Mouse (Mus musculus): ENCODE measurements at regions not wholly inside any gene's neighbourhood (a gene's known extent, or its start where the extent isn't known, plus 50 kb on each side); places are given as distances from the start of the nearest gene placed in this dataset.

- Histone ChIP-seq H3K4me3 (replicated peaks in 1 of 3; ENCODE audit: low read depth in 2 of 3, low read length in 2 of 3, poor library complexity in 1 of 3) (no peak overlapping the region), H3K9me3 (replicated peaks; ENCODE audit: low read length) (no peaks in the 10 kb centered on the region), H3K36me3 (replicated peaks in 1 of 2; ENCODE audit: control insufficient read depth in 1 of 2, insufficient read depth in 1 of 2, low read length in 1 of 2) (no peaks in the 10 kb centered on the region), H3K79me2 (replicated peaks; ENCODE audit: control insufficient read depth, extremely low read depth, insufficient read depth, poor library complexity, severe bottlenecking) (no peaks in the 10 kb centered on the region), H3K27me3 (replicated peaks) (no peaks in the 10 kb centered on the region), H3K4me1 (ENCODE audit: control insufficient read depth in 1 of 2, insufficient read depth in 2 of 2) (no peaks in the 10 kb centered on the region), H3K27ac (ENCODE audit: insufficient read depth, low read depth) (no peak overlapping the region), H3K9ac (ENCODE audit: insufficient read depth, low read depth) (no peak overlapping the region), H3K4me2 (ENCODE audit: insufficient read depth, low read depth, poor library complexity, severe bottlenecking) (no peak overlapping the region)
- TF ChIP-seq ZC3H11A (IDR thresholded peaks at IDR 0.05; ENCODE audit: low read depth, low read length) (no peak), CHD1 (IDR thresholded peaks at IDR 0.05; ENCODE audit: low read depth, low read length) (no peak), POLR2AphosphoS2 (IDR thresholded peaks at IDR 0.05; ENCODE audit: low read depth, low read length) (no peak), ZMIZ1 (IDR thresholded peaks at IDR 0.05; ENCODE audit: low read depth, low read length) (no peak), E2F4 (IDR thresholded peaks at IDR 0.05; ENCODE audit: insufficient replicate concordance, low read depth, low read length) (no peak), ZKSCAN1 (IDR thresholded peaks at IDR 0.05; ENCODE audit: borderline replicate concordance, low read depth, low read length) (no peak), UBTF (IDR thresholded peaks at IDR 0.05; ENCODE audit: low read depth, low read length) (no peak), TCF12 (IDR thresholded peaks at IDR 0.05; ENCODE audit: low read depth, low read length) (no peak), GABPA (IDR thresholded peaks at IDR 0.05; ENCODE audit: insufficient replicate concordance, low read depth, low read length) (no peak), RCOR1 (conservative IDR thresholded peaks at IDR 0.05; ENCODE audit: low read depth, low read length) (no peak), HCFC1 (IDR thresholded peaks at IDR 0.05; ENCODE audit: low read depth, low read length) (no peak), ELF1 (IDR thresholded peaks at IDR 0.05; ENCODE audit: low read depth, low read length) (no peak), MAX (IDR thresholded peaks at IDR 0.05; ENCODE audit: low read length) (no peak), BHLHE40 (IDR thresholded peaks at IDR 0.05; ENCODE audit: low read depth, low read length) (no peak), USF1 (IDR thresholded peaks at IDR 0.05; ENCODE audit: low read depth, low read length) (no peak), ZNF384 (IDR thresholded peaks at IDR 0.05; ENCODE audit: low read depth, low read length) (no peak), NRF1 (IDR thresholded peaks at IDR 0.05; ENCODE audit: low read depth, low read length) (no peak), TBP (conservative IDR thresholded peaks at IDR 0.05; ENCODE audit: low read depth, low read length) (no peak)
- dilution Hi-C loops (cut with MboI; ENCODE audit: extremely low pct_ligation_motif_present, extremely low pct_unique_long_range_greater_than_20kb, low sequenced_read_pairs) (no loop called here), in situ Hi-C loops (cut with MboI; ENCODE audit: low pct_ligation_motif_present, low pct_unique_long_range_greater_than_20kb, low sequenced_read_pairs) (no loop called here)
- no peak for DNase-seq (ENCODE audit: extremely low read depth)
Measured at GRCm38 (mm10) chr17:9864254-9864653, 194.7 kb upstream of the Pabpc6 start.

- H3K9ac ChIP-seq (ENCODE audit: insufficient read depth, low read depth) = no peak overlapping the region
- in situ Hi-C loops (cut with MboI; ENCODE audit: low pct_ligation_motif_present, low pct_unique_long_range_greater_than_20kb, low sequenced_read_pairs) = no loop called here
- no peaks in the 10 kb centered on the region for H3K27me3 ChIP-seq (replicated peaks)
- no peak overlapping the region for H3K27ac ChIP-seq (ENCODE audit: insufficient read depth, low read depth)
- H3K4me2 ChIP-seq (ENCODE audit: insufficient read depth, low read depth, poor library complexity, severe bottlenecking) = no peak overlapping the region
- no peaks in the 10 kb centered on the region for H3K9me3 ChIP-seq (replicated peaks; ENCODE audit: low read length)
- no peak overlapping the region for H3K4me3 ChIP-seq (replicated peaks in 1 of 3; ENCODE audit: low read depth in 2 of 3, low read length in 2 of 3, poor library complexity in 1 of 3)
- dilution Hi-C loops (cut with MboI; ENCODE audit: extremely low pct_ligation_motif_present, extremely low pct_unique_long_range_greater_than_20kb, low sequenced_read_pairs) = no loop called here
- no peaks in the 10 kb centered on the region for H3K36me3 ChIP-seq (replicated peaks in 1 of 2; ENCODE audit: control insufficient read depth in 1 of 2, insufficient read depth in 1 of 2, low read length in 1 of 2)
- DNase-seq (ENCODE audit: extremely low read depth) = no peak
- no peaks in the 10 kb centered on the region for H3K4me1 ChIP-seq (ENCODE audit: control insufficient read depth in 1 of 2, insufficient read depth in 2 of 2)
- no peaks in the 10 kb centered on the region for H3K79me2 ChIP-seq (replicated peaks; ENCODE audit: control insufficient read depth, extremely low read depth, insufficient read depth, poor library complexity, severe bottlenecking)
- no peak for TF ChIP-seq SIN3A (IDR thresholded peaks at IDR 0.05; ENCODE audit: low read length)
- TF ChIP-seq ZKSCAN1 (IDR thresholded peaks at IDR 0.05; ENCODE audit: borderline replicate concordance, low read depth, low read length) = no peak
- TF ChIP-seq E2F4 (IDR thresholded peaks at IDR 0.05; ENCODE audit: insufficient replicate concordance, low read depth, low read length) = no peak
- no peak for TF ChIP-seq NELFE (IDR thresholded peaks at IDR 0.05; ENCODE audit: low read depth, low read length)
- no peak for TF ChIP-seq MXI1 (IDR thresholded peaks at IDR 0.05; ENCODE audit: low read depth, low read length)
- TF ChIP-seq SMC3 (IDR thresholded peaks at IDR 0.05; ENCODE audit: low read depth, low read length) = no peak
- TF ChIP-seq CHD2 (IDR thresholded peaks at IDR 0.05; ENCODE audit: low read length) = no peak
- no peak for TF ChIP-seq MAZ (IDR thresholded peaks at IDR 0.05; ENCODE audit: low read depth, low read length)
- no peak for TF ChIP-seq USF2 (conservative IDR thresholded peaks at IDR 0.05; ENCODE audit: low read depth, low read length)
- no peak for TF ChIP-seq JUN (IDR thresholded peaks at IDR 0.05; ENCODE audit: insufficient read depth, low read depth, low read length)
- TF ChIP-seq ZMIZ1 (IDR thresholded peaks at IDR 0.05; ENCODE audit: low read depth, low read length) = no peak
- no peak for TF ChIP-seq MYC (IDR thresholded peaks at IDR 0.05; ENCODE audit: low read depth, low read length)
- no peak for TF ChIP-seq MAFK (IDR thresholded peaks at IDR 0.05; ENCODE audit: insufficient replicate concordance, low read length)
- TF ChIP-seq RCOR1 (conservative IDR thresholded peaks at IDR 0.05; ENCODE audit: low read depth, low read length) = no peak
- TF ChIP-seq NRF1 (IDR thresholded peaks at IDR 0.05; ENCODE audit: low read depth, low read length) = no peak
- no peak for TF ChIP-seq ZC3H11A (IDR thresholded peaks at IDR 0.05; ENCODE audit: low read depth, low read length)
- no peak for TF ChIP-seq KAT2A (IDR thresholded peaks at IDR 0.05; ENCODE audit: insufficient replicate concordance, low read length)
- no peak for TF ChIP-seq ETS1 (conservative IDR thresholded peaks at IDR 0.05; ENCODE audit: low read depth, low read length)
Measured at GRCm38 (mm10) chr17:9861923-9862854, 192.7 kb upstream of the Pabpc6 start.
